Mouse (Mus musculus) spleen, adult 2 months (tissue): ENCODE data around the gene Tgtp1.
"Not testable (repeated sequence)": the region's sequence is repeated elsewhere in the genome, so short reads cannot be mapped to it uniquely, and the experiment has no call there.

Experiments used
- CTCF ChIP-seq: fragments of 200-500 bp; IDR thresholded peaks from 2 replicates; pipeline ENCODE4 v1.5.1; 2011; ENCODE audit warnings: mild to moderate bottlenecking, inconsistent platforms; ENCODE audit not compliant: insufficient read depth, insufficient read length, insufficient replicate concordance; ENCODE audit errors: extremely low read depth
- POLR2A ChIP-seq: fragments of 200-500 bp; IDR thresholded peaks from 2 replicates; pipeline ENCODE4 v1.6.1; 2011; ENCODE audit warnings: low read depth, low read length, inconsistent platforms

DNA sequence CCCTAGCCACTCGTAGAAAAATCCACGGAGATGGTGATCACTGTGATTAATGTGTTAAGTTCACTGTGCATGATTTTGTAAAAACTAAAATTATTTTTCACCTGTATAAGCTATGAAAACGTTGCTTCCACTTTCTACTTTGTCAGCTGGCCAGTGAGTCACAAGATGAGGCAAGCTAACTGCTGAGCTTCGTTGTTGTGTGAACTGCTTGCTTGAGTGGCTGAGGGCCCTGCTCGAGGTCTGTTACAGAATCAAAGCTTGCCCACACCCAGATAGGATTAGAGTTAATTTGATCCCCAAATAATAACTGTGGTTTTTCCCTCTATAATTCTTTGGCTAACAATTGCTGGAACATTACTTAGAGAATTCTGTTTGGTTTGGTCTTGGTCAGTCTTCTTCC is 13.9 kb downstream of the Tgtp1 start:
- not testable (repeated sequence) for TF ChIP-seq CTCF, POLR2A
